Mouse (Mus musculus): ENCODE results near the gene Gm20661.

DNA sequence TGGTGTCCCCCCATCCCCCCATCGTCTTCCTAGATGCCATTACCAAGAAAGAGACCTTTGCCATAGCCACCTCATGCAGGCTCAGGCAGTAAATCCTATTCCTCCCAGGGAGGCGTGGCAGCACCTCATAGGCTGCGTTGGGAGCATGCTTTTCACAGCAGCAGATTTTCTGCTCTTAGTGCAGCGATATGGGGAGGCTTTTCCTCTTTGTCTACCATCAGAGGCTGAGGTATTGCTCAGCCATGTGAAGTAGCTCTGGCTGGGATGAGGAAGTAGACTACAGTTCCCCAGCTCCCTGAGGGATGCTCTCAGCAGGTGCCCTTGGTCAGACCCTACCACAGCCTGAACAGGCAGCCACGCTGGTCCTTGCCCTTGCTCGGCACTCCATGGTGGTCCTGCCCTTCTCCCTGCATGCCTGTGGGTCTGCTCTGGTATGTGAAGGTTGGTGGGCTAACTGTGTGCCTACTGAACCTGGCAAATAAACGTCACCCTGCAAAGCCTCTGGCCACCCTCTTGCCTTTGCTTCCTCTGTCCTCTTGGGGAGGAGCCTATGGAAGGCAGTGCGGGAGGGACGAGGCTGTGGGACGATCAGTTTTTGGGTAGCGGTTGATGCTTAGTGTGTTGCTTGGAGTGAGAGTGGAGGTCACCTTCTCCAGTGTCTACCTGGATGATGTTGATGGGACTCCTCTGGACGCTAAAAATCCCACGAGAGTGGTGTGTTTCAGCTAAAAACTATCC is 33.5 kb upstream of the Gm20661 start:
- no peak for TF ChIP-seq USF1 (IDR thresholded peaks at IDR 0.05; ENCODE audit: low read depth)
- no peak for TF ChIP-seq POLR2AphosphoS2 (IDR thresholded peaks at IDR 0.05; ENCODE audit: insufficient read length, low read depth)
- no peak for TF ChIP-seq MYOG (IDR thresholded peaks at IDR 0.05; ENCODE audit: control insufficient read depth in 1 of 3, insufficient read depth in 1 of 3, insufficient read length in 2 of 3, low read depth in 2 of 3)
- TF ChIP-seq POLR2A (IDR thresholded peaks at IDR 0.05; ENCODE audit: insufficient read length, low read depth) = no peak
- TF ChIP-seq CEBPB (IDR thresholded peaks at IDR 0.05; ENCODE audit: insufficient read depth, poor library complexity, severe bottlenecking) = no peak
- no peak for TF ChIP-seq MAX (IDR thresholded peaks at IDR 0.05; ENCODE audit: low read depth)
- TF ChIP-seq TCF3 (IDR thresholded peaks at IDR 0.05; ENCODE audit: insufficient read length, low read depth) = no peak
- TF ChIP-seq REST (IDR thresholded peaks at IDR 0.05; ENCODE audit: insufficient read depth, insufficient read length) = no peak
- no peak for TF ChIP-seq MYOD1 (IDR thresholded peaks at IDR 0.05; ENCODE audit: control insufficient read depth in 1 of 3, insufficient read length in 2 of 3, low read depth in 2 of 3)
- TF ChIP-seq TCF12 (IDR thresholded peaks at IDR 0.05; ENCODE audit: insufficient read depth, poor library complexity, severe bottlenecking) = no peak
- TF ChIP-seq SRF (IDR thresholded peaks at IDR 0.05; ENCODE audit: control insufficient read depth, insufficient read length, low read depth) = no peak

All from myocyte (in vitro differentiated cells).